Mouse (Mus musculus) T-helper 1 cell (primary cell): Measurements from ENCODE around the gene Myo5c.

Source experiments
- in situ Hi-C: fragments of 300-600 bp; cut with MboI, MseI; formaldehyde crosslinking; loops from one replicate; pipeline ENCODE4 v1.15.1; 2025; ENCODE audit warnings: high pct_unique_total_duplicates

Gene Myo5c

DNA sequence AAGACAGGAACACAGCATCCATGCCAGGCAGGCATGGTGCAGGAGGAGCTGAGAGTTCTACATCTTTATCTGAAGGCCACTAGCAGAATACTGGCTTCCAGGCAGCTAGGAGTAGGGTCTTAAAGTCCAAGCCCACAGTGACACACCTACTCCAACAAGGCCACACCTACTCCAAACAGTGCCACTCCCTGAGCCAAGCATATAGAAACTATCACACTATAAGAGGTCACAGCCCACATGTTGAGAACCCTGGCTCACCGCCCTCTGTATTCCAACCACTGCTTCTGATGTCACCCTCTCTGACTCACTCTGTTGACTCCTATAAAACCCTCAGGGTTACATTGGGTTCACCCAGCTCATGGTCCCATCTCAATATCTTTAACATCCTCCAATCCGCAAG is 86.4 kb downstream of the Myo5c start:
- in situ Hi-C loops: no loop called here

DNA sequence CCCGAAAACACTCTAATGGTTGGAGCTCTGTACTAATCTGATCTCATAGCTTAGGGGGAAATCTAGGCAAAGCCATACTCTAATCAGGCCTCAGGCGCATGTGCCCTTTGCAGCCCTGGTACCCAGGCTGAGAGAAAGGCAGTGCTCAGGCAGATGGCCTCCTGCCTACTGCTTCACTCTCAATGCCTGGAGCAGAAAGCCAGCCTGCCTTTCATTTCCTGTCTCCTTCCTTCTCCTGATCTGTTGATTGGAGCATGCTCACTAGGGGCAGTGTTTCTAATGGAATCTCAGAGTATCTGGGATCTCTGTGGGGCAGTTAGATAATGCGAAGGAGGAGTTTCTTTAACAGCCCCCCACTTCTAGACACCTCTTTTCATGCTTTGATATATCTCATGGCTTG is 87.5 kb downstream of the Myo5c start:
- in situ Hi-C loops: no loop called here

GRCm38 (mm10) chr9:75322099-75322885 is 90.5 kb downstream of the Myo5c start:
- in situ Hi-C loops: no loop called here

GRCm38 (mm10) chr9:75328047-75328446 is 96.2 kb downstream of the Myo5c start:
- in situ Hi-C loops: loop anchor here (25.0 kb wide), 1 partner anchor 1409 kb away; no protein-coding TSS in a partner anchor

DNA sequence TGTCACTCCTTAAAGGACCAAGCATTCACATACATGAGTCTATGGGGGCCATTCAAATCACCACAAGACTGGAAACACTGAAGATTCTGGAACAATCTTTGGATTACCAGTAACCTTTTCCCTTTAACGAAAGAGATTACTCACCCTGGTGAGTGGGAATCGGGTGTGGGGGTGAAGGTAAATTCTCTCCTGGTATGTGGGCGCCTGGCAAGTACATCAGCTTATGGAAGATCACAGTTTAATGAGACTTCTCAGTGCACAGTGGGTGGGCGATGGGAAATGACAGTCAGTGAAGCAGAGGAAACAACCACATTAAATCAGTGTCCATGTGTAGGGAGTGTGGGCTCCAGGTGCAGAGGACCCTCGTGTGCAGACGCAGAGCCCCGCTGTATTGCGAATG is 99.0 kb downstream of the Myo5c start:
- in situ Hi-C loops: loop anchor here (25.0 kb wide), 1 partner anchor 1406 kb away; no protein-coding TSS in a partner anchor

DNA sequence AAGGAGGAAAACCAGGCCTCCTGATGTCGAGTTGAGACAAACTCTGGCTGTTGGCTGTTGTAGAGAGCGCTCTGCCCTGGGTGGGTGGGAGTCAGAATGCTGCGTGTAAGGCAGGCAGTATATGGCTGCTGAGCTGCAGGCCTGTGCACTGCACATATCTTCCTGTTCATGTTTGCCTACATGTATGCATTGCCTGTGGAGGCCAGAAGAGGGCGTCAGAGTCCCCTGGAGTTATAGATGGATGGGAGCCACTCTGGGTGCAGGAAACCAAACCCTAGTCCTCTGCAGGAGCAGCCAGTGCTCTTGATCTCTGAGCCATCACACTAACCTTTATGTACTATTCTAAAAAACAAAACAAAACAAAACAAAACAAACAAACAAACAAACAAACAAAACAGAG is 102.6 kb downstream of the Myo5c start:
- in situ Hi-C loops: loop anchor here (25.0 kb wide), 1 partner anchor 1403 kb away; no protein-coding TSS in a partner anchor

DNA sequence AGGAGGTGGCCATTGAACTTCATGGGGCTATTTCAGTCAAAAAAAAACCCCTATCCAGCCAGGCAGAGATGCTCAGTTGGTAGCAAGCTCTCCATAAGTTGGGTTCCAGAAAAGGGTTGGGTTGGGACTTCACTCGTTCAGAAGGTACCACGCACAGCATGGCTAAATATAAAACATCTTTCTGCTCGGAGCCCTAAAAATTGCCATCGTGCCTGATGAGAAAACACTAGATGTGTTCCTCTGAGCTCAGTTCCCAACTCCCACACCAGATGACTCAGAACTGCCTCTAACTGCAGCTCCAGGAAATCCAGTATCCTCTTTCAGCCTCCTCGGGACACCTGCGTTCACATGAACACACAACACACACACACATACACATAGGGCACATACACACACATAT is 106.2 kb downstream of the Myo5c start:
- in situ Hi-C loops: loop anchor here (25.0 kb wide), 1 partner anchor 1399 kb away; no protein-coding TSS in a partner anchor

DNA sequence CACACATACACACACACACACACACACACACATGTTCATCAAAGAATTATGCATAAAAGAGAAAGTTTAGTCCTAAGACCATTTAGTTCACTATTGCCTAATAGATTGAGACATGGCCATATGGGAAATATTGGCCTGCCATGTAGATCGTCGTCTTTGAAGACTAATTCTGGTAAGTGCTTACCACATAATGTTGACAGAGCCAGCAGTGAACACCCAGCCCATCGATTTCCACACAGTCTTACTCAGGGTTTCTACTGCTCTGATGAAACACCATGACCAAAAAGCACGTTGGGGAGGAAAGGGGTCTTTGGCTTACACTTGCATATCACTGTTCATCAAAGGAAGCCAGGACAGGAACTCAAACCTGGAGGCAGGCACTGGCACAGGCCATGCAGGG is 110.6 kb downstream of the Myo5c start:
- in situ Hi-C loops: loop anchor here (25.0 kb wide), 1 partner anchor 1395 kb away; no protein-coding TSS in a partner anchor

DNA sequence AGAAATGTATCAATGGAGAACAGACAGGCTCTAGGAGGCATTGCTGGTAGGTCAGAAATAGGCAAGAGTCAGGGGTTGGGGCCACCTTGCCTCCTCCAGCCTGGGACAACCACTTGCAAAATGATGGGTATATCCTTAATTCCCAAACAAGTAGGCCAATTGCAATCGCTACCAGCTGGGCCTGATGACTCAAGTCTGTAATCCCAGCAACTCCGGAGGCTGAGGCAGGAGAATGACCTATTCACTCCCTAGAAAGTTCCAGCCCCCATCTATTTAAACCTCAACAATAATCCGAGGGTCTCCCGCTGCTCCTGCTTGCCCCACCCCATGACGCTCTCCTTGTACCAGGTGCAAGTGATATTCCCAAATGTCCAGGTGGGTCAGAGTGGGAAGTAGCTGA is 115.6 kb downstream of the Myo5c start, which contains the start of gene Bcl2l10:
Gene Bcl2l10, plus strand, starts transcription at position 301 of the 400 bp plus-strand sequence.
- in situ Hi-C loops: loop anchor here (25.0 kb wide), 1 partner anchor 1390 kb away; no protein-coding TSS in a partner anchor

- in situ Hi-C loops: loop anchor here (25.0 kb wide), 1 partner anchor 1389 kb away; no protein-coding TSS in a partner anchor
Observed at GRCm38 (mm10) chr9:75348066-75348465, 116.2 kb downstream of the Myo5c start.

GRCm38 (mm10) chr9:75348641-75349040 is 116.8 kb downstream of the Myo5c start:
- in situ Hi-C loops: loop anchor here (25.0 kb wide), 1 partner anchor 1389 kb away; no protein-coding TSS in a partner anchor

GRCm38 (mm10) chr9:75353094-75353493 is 121.3 kb downstream of the Myo5c start:
- in situ Hi-C loops: no loop called here
